Mouse (Mus musculus) mouse embryonic stem cell (cell line): ENCODE measurements around the gene Cort.

ENCODE experiments used
- in situ Hi-C, 2 experiments: fragments of 300-500 bp; cut with MboI; formaldehyde crosslinking; loops; 1 replicate in 1 of 2; 3 replicates in 1 of 2; pipeline ENCODE4 v1.14.3; 2019 to 2020; ENCODE audit warnings: low sequenced_read_pairs in 2 of 2, low pct_unique_long_range_greater_than_20kb in 1 of 2, mixed read lengths in 1 of 2; ENCODE audit not compliant: unreplicated experiment in 1 of 2

Cort gene

GRCm38 (mm10) chr4:149150256-149150655, 23.7 kb upstream of the Cort start:
- in situ Hi-C loops, result no loop called here

- in situ Hi-C loops, result loop anchor here (10.0 kb wide), 2 partner anchors 175 to 395 kb away; no protein-coding TSS in a partner anchor
Measured at GRCm38 (mm10) chr4:149149611-149150010, 23.0 kb upstream of the Cort start.

GRCm38 (mm10) chr4:149149196-149149595, 22.6 kb upstream of the Cort start:
- in situ Hi-C loops, result loop anchor here (10.0 kb wide), 2 partner anchors 176 to 396 kb away; no protein-coding TSS in a partner anchor

GRCm38 (mm10) chr4:149148084-149148483, 21.5 kb upstream of the Cort start:
- in situ Hi-C loops, result loop anchor here (10.0 kb wide), 2 partner anchors 177 to 397 kb away; no protein-coding TSS in a partner anchor

- in situ Hi-C loops, result loop anchor here (10.0 kb wide), 2 partner anchors 177 to 397 kb away; no protein-coding TSS in a partner anchor
Measured at GRCm38 (mm10) chr4:149147528-149147927, 21.0 kb upstream of the Cort start.

- in situ Hi-C loops, result loop anchor here (10.0 kb wide), 2 partner anchors 180 to 400 kb away; no protein-coding TSS in a partner anchor
Measured at GRCm38 (mm10) chr4:149145151-149145550, 18.6 kb upstream of the Cort start.

GRCm38 (mm10) chr4:149144459-149144858, 17.9 kb upstream of the Cort start:
- in situ Hi-C loops, result loop anchor here (10.0 kb wide), 2 partner anchors 180 to 400 kb away; no protein-coding TSS in a partner anchor

- in situ Hi-C loops, result loop anchor here (10.0 kb wide), 2 partner anchors 181 to 401 kb away; no protein-coding TSS in a partner anchor
Measured at GRCm38 (mm10) chr4:149143594-149143993, 17.0 kb upstream of the Cort start.

- in situ Hi-C loops, result no loop called here
Measured at GRCm38 (mm10) chr4:149138515-149138914, 12.0 kb upstream of the Cort start.

GRCm38 (mm10) chr4:149136982-149137770, 10.6 kb upstream of the Cort start, which contains the start of gene Cenps:
Gene Cenps, minus strand, starts transcription at chr4:149137629.
- in situ Hi-C loops, result no loop called here

GRCm38 (mm10) chr4:149136116-149136850, 9.7 kb upstream of the Cort start:
- in situ Hi-C loops, result no loop called here

- in situ Hi-C loops, result no loop called here
Measured at GRCm38 (mm10) chr4:149133395-149133794, 6.8 kb upstream of the Cort start.

- in situ Hi-C loops, result no loop called here
Measured at GRCm38 (mm10) chr4:149131789-149132565, 5.4 kb upstream of the Cort start.

- in situ Hi-C loops, result no loop called here
Measured at GRCm38 (mm10) chr4:149131021-149131752, 4.6 kb upstream of the Cort start.

GRCm38 (mm10) chr4:149128467-149128866, 1.9 kb upstream of the Cort start:
- in situ Hi-C loops, result no loop called here

- in situ Hi-C loops, result no loop called here
Measured at GRCm38 (mm10) chr4:149126115-149126509, 451 bp downstream of the Cort start.

GRCm38 (mm10) chr4:149125341-149126114, 1.0 kb downstream of the Cort start:
- in situ Hi-C loops, result no loop called here
